Mouse (Mus musculus): ENCODE measurements around the gene Exosc9. TPM values are rescaled to one million over a fixed set of nuclear protein-coding genes. Genes with fewer than 3 reads are reported as not detected.
"Not testable (repeated sequence)": the region's sequence is repeated elsewhere in the genome, so short reads cannot be mapped to it uniquely, and the experiment has no call there.

Exosc9 gene
- total RNA-seq, 2 experiments from 2014 or later, result 31.4 to 32.1 TPM

GRCm38 (mm10) chr3:36551851-36552384, 488 bp upstream of the Exosc9 start:
- peak; percentile 18 for DNase-seq

DNA sequence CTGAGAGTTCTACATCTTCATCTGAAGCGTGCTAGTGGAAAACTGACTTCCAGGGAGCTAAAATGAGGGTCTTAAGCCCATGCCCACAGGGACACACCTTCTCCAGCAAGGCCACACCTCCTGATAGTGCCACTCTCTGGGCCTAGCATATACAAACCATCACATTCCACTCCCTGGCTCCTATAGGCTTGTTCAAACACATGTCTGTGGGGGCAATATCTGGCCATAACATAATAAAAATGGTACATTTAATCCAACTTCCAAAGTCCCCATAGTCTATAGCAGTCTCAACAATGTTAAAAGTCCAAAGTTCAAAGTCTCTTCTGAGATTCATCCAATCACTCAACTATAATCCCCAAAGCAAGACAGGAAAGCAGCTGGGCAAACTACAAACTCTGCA, 5.2 kb downstream of the Exosc9 start:
- DNase-seq, result no peak

- DNase-seq, result no peak
These were observed 7.2 kb downstream of the Exosc9 start for GRCm38 (mm10) chr3:36559606-36560005.

- no peak for DNase-seq
These were observed 11.3 kb downstream of the Exosc9 start for GRCm38 (mm10) chr3:36563666-36564065.

- DNase-seq, result no peak
These were observed 17.4 kb downstream of the Exosc9 start for GRCm38 (mm10) chr3:36569836-36570235.

- DNase-seq, result no peak
These were observed 19.0 kb downstream of the Exosc9 start for GRCm38 (mm10) chr3:36571361-36571826.

GRCm38 (mm10) chr3:36571827-36572378, 19.5 kb downstream of the Exosc9 start, which contains the start of gene Ccna2:
TSS of gene Ccna2 (minus strand) at chr3:36572150.
- DNase-seq, result peak; percentile 99

DNA sequence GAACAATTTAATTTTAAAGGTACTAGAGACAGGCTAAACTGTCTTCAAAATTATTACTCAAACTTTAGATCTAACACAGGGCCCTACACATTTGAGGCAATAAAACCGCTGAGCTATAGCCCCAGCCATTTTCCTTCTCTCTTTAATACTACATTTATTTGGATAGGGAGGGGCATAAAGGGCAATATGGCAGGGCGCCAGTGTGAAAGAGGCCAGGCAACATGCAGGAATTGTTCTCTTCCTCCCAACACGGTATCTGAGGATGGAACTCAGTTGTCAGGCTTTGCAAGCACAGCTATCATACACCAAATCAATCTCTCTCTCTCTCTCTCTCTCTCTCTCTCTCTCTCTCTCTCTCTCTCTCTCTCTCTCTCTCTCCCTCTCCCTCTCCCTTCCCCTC, 46.4 kb downstream of the Exosc9 start:
- DNase-seq, result no peak

DNA sequence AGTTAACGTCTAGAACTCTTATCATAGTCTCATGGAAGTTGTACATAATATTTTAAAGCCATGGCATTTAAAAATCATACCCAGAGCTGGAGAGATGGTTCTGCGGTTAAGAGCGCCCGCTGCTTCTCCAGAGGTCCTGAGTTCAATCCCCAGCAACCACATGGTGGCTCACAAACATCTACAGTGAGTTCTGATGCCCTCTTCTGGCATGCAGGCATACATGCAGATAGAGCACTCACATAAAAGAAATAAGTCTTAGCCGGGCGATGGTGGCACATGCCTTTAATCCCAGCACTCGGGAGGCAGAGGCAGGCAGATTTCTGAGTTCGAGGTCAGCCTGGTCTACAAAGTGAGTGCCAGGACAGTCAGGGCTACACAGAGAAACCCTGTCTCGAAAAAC, 47.4 kb downstream of the Exosc9 start:
- DNase-seq, result not testable (repeated sequence)

- no peak for DNase-seq
These were observed 53.7 kb downstream of the Exosc9 start for GRCm38 (mm10) chr3:36605894-36606783.

DNA sequence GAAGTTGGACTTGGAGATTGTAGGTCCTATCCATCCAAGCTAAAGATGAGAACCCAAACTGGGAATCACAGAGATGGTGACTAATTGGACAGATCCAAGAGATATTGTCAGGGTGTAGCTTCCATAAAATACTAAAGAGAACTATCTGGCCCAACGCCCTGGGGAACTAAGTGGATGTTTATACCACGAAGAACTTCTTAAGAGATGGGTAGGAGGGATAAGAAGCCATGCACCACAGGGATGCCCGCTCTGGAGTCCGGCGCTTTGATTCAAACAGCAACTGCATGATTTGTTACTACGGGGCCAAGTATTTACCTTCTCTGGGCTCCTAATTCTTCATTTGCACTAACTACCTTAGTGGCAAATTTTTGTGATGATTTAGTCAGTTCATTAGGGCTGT, 60.3 kb downstream of the Exosc9 start:
- DNase-seq, result no peak

DNA sequence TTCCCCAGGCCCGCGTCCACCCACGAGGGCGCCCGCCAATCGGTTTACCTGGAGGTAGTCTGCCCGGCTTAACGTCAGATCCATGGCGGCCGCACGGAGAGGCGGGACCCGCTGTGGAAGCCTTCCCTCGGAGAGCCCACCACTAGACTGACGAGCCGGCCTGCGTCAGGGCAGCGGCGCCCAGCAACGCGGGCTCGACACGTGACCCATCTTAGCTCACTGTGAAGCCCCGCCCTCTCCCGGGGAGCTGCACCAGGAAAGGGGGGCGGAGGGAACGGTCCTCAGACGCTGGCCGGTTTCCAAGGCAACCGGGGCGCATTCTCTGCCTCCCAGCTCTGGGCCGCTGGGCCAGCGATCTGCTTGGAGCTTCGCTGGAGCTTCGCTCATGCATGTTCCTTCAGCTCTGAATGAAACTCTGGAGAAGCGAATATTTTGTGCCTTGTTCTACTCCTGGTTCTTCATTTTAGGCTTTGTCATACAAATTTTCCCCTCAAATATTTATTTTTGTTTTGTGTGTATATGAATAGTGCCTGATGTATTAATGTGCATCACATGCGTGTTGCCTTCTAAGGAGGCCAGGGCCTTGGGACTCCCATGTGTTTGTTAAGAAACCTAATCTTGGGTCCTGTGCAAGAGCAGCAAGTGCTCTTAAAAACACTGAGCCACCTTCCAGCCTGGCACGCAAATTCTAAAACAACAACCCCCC, 60.9 kb downstream of the Exosc9 start, which contains the start of gene Bbs7:
TSS of gene Bbs7 (minus strand) at position 276 of the 706 bp plus-strand sequence.
- DNase-seq, result peak; percentile 96

DNA sequence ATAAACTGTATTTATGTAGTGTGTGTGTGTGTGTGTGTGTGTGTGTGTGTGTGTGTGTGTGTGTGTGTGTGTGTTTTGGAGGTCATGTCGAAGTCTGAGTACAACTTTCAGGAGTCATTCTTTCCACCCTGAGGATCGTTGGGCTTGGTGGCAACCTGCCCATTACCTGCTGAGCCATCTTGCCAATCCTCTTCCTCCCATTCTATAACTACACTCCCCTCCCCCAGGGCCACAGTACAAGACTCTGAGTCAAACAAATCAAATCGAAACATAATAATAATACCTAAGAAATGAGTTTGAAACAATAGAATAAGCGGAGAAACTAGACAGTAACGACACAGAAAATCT, 61.5 kb downstream of the Exosc9 start:
- DNase-seq, result no peak

Other genes with a start within 250 kb of the Exosc9 start
- gene Anxa5, start 76.7 kb upstream of the Exosc9 start, total RNA-seq (2021), result 100 to 1,000 TPM; 410 to 415 TPM
- gene 1810062G17Rik, start 76.7 kb upstream of the Exosc9 start, total RNA-seq (2021), result 1 to 10 TPM; 2.6 to 2.7 TPM
- under 1 TPM; 0.09 to 0.70 TPM for gene Gm11549, start 30.8 kb upstream of the Exosc9 start, total RNA-seq (2021)
- 10 to 100 TPM; 30.3 to 33.2 TPM for gene Ccna2, start 19.5 kb downstream of the Exosc9 start, total RNA-seq (2021)
- 10 to 100 TPM in 1 of 2 experiments, 1 to 10 TPM in 1; 8.5 to 11.4 TPM for gene Bbs7, start 60.9 kb downstream of the Exosc9 start, total RNA-seq (2021)
- gene Trpc3, start 137.6 kb downstream of the Exosc9 start, total RNA-seq (2021), result 1 to 10 TPM; 3.1 to 4.7 TPM